Mouse (Mus musculus) gastrocnemius, postnatal 25 days (tissue): ENCODE measurements around the gene Mei1. TPM values are rescaled to one million over a fixed set of nuclear protein-coding genes. Genes with fewer than 3 reads are reported as not detected.

Source experiments
- DNase-seq: peaks from one replicate; pipeline ENCODE4 v3.0.0; 2022
- total RNA-seq, 2 experiments: library from RNA; stranded (reverse); gene quantifications; 1 replicate in 1 of 2; 2 replicates in 1 of 2; pipeline ENCODE4 v1.2.3; 2021

Mei1 gene
- total RNA-seq, 2 experiments from 2014 or later: 0.08 to 0.24 TPM

- no peak for DNase-seq
Observed at GRCm38 (mm10) chr15:82175091-82175490, 105.3 kb downstream of the Mei1 start.

Other genes starting within 250 kb of the Mei1 start
- gene Tob2, start 211.2 kb upstream of the Mei1 start, total RNA-seq: 10 to 100 TPM; 47.4 to 85.8 TPM
- gene Phf5a, start 198.1 kb upstream of the Mei1 start, total RNA-seq: 10 to 100 TPM; 35.3 to 40.3 TPM
- 1,000 to 10,000 TPM; 1,158 to 1,247 TPM for gene Aco2, start 197.7 kb upstream of the Mei1 start, total RNA-seq
- gene Polr3h, start 143.8 kb upstream of the Mei1 start, total RNA-seq: 1 to 10 TPM; 5.9 to 6.3 TPM
- gene Csdc2, start 133.2 kb upstream of the Mei1 start, total RNA-seq: 1 to 10 TPM; 1.8 to 2.6 TPM
- gene Pmm1, start 109.1 kb upstream of the Mei1 start, total RNA-seq: 10 to 100 TPM; 11.9 to 21.6 TPM
- not detected for gene 1700029P11Rik, start 89.5 kb upstream of the Mei1 start, total RNA-seq
- gene Xrcc6, start 82.2 kb upstream of the Mei1 start, total RNA-seq: 10 to 100 TPM; 20.8 to 24.9 TPM
- 10 to 100 TPM; 19.0 to 25.7 TPM for gene Desi1, start 36.1 kb upstream of the Mei1 start, total RNA-seq
- 10 to 100 TPM; 44.6 to 48.5 TPM for gene Snu13, start 22.4 kb upstream of the Mei1 start, total RNA-seq
- not detected for gene 4930407I10Rik, start 10.8 kb upstream of the Mei1 start, total RNA-seq
- 10 to 100 TPM in 1 of 2 experiments, 1 to 10 TPM in 1; 8.0 to 16.5 TPM for gene Ccdc134, start 57.9 kb downstream of the Mei1 start, total RNA-seq
- 10 to 100 TPM; 12.1 to 14.1 TPM for gene Srebf2, start 77.2 kb downstream of the Mei1 start, total RNA-seq
- gene Shisa8, start 142.8 kb downstream of the Mei1 start, total RNA-seq: not detected
- gene Tnfrsf13c, start 154.4 kb downstream of the Mei1 start, total RNA-seq: not detected
- under 1 TPM in 1 of 2 experiments, not detected in 1; 0.75 TPM for gene Cenpm, start 174.8 kb downstream of the Mei1 start, total RNA-seq
- not detected for gene 1500009C09Rik, start 182.4 kb downstream of the Mei1 start, total RNA-seq
- under 1 TPM; 0.54 to 1.00 TPM for gene Sept3, start 204.9 kb downstream of the Mei1 start, total RNA-seq
- not detected for gene Wbp2nl, start 229.0 kb downstream of the Mei1 start, total RNA-seq